Mouse (Mus musculus): ENCODE measurements at regions not wholly inside any gene's neighbourhood (a gene's known extent, or its start where the extent isn't known, plus 50 kb on each side); places are given as distances from the start of the nearest gene placed in this dataset.

DNA sequence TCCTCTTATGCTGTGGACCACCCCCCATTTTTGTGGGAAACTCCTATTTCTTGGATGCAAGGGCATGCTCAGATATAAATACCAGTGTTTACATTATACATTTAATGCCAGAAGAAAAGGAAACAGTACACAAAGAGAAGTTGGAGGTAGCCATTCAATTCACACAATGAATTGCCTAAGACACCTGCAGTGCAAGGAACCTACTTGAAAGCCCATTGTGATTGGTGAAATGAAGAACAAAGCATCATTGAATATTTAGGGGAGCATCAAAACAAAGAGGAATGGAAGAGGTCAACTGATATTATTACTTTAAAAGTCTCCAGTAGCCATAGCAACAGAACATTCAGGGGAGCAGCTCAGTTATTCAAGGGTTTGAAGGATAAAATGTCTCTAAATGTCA, 193.7 kb upstream of the Kcnj16 start:
- no peaks in the 10 kb centered on the region for H3K4me1 ChIP-seq (ENCODE audit: control insufficient read depth, insufficient read depth, low read length)
- no peak overlapping the region for H3K4me2 ChIP-seq (replicated peaks; ENCODE audit: low read depth, low read length)
- ATAC-seq (ENCODE audit: low FRiP score, low TSS enrichment), result no peak
- H3K36me3 ChIP-seq (ENCODE audit: control insufficient read depth, insufficient read depth, low read length), result no peaks in the 10 kb centered on the region
- no peaks in the 10 kb centered on the region for H3K9me3 ChIP-seq (ENCODE audit: control insufficient read depth, low read length)
- no peak overlapping the region for H3K27ac ChIP-seq (ENCODE audit: low read depth, low read length)
- H3K9ac ChIP-seq (ENCODE audit: low read depth, low read length), result no peak overlapping the region
- H3K27me3 ChIP-seq (ENCODE audit: control insufficient read depth, insufficient read depth, low read length), result no peaks in the 10 kb centered on the region
- no peak overlapping the region for H3K4me3 ChIP-seq (ENCODE audit: low read length)

DNA sequence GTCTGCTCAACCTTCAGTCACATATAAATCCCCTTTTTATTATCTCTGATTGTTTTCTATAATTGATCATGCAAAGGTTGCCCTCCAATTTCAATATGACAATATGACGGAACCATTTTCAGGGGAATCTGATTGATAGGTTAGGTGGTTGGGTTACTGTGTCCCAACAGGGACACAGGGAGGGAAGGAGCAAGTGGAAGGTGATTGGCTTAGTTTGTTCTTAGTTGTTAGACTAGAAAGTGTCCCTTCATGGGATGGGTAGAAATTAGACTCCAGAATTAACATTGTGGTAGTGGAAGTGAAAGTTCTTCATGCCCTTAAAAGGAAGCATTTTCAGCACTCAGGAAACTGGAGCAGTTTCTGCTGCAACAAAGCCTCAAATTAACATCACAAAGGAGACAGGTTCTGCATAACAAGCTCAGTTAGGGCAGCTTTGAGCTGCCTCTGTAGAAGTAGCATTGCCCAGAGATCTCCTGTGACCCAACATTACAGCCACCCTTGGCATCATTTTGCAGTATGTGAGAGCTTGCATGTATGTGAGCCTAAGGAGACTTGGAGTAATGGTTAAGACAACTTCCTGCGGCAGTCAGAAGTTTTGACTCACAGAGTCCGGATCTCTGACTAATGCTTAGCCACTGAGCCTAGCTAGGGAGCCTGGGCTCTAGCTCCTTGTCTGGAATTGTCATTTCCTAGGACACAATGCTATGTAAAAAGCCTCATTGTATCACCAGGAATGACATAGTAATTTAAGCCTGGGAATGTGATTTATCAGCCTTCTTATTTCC, 186.1 kb upstream of the Kcnj16 start:
- Histone ChIP-seq H3K4me2 (replicated peaks; ENCODE audit: low read depth, low read length) (no peak overlapping the region), H3K9ac (ENCODE audit: low read depth, low read length) (no peak overlapping the region), H3K27me3 (ENCODE audit: control insufficient read depth, insufficient read depth, low read length) (no peaks in the 10 kb centered on the region), H3K27ac (ENCODE audit: low read depth, low read length) (no peak overlapping the region), H3K36me3 (ENCODE audit: control insufficient read depth, insufficient read depth, low read length) (no peaks in the 10 kb centered on the region), H3K9me3 (ENCODE audit: control insufficient read depth, low read length) (peaks cover 3% of the 10 kb centered on the region; the same call in 1 of the 2 replicates), H3K4me3 (ENCODE audit: low read length) (no peak overlapping the region), H3K4me1 (ENCODE audit: control insufficient read depth, insufficient read depth, low read length) (no peaks in the 10 kb centered on the region)
- ATAC-seq (ENCODE audit: low FRiP score, low TSS enrichment), result no peak
- 65% methylated on average over 3 of the region's 3 CpGs for WGBS

DNA sequence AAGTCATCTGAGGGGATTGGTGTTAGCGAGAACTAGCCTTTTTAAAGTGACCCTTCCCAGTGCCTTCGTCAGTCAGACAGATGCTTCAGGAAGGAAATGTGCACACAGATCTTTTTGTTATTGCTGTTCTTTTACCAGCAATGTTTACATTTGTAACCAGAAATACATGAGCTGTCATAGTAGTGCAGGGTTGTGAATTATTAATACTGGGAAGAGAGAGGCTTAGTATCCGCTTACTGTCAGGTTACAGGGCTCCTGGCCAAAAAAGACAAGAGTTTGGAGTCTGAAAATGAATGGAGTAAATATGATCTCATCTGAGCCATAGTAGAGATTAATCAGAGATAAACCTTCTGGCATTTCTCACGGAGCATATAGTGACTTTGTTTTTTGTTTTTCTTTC, 178.3 kb upstream of the Kcnj16 start:
- H3K4me1 ChIP-seq (ENCODE audit: control insufficient read depth, insufficient read depth, low read length), result no peaks in the 10 kb centered on the region
- no peaks in the 10 kb centered on the region for H3K36me3 ChIP-seq (ENCODE audit: control insufficient read depth, insufficient read depth, low read length)
- no peak for ATAC-seq (ENCODE audit: low FRiP score, low TSS enrichment)
- H3K27me3 ChIP-seq (ENCODE audit: control insufficient read depth, insufficient read depth, low read length), result no peaks in the 10 kb centered on the region
- H3K9ac ChIP-seq (ENCODE audit: low read depth, low read length), result no peak overlapping the region
- H3K9me3 ChIP-seq (ENCODE audit: control insufficient read depth, low read length), result peaks cover 3% of the 10 kb centered on the region; the same call in 1 of the 2 replicates
- 56% methylated on average over 4 of the region's 4 CpGs for WGBS
- H3K4me3 ChIP-seq (ENCODE audit: low read length), result no peak overlapping the region
- H3K4me2 ChIP-seq (replicated peaks; ENCODE audit: low read depth, low read length), result no peak overlapping the region
- H3K27ac ChIP-seq (ENCODE audit: low read depth, low read length), result no peak overlapping the region

DNA sequence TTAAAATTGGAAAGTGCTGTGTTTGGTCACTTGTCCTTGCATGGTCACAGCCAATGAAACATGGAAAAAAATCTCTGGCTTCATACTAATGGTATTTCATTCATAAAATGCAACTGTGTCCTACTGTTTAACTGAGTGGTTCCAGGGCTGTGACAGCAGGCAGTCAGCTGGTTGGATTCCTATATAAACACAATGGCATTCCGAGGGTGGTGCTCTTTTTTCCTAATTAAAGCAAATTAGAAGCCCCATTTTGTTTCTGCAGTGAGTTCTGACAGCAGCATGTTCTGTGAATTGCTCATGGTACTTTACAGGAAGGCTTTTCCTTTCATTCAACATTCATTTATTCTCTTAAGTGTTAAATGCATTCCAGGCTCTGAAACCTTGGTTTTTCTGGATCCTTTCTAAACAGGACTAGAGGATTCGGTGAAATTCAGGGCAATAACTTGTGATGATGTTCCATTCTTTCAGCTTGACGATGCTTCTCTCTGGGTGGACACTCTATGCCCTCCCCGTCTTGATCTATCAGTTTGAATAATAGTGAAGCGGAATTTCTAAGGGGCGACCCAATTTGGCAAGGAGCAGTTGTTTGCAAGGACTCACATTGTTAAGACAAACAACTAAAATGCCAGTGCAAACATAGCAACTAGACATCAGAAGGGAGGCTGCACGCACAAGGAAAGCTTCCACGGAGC, 167.8 kb upstream of the Kcnj16 start:
- H3K9ac ChIP-seq (ENCODE audit: low read depth, low read length), result no peak overlapping the region
- no peak overlapping the region for H3K4me3 ChIP-seq (ENCODE audit: low read length)
- no peaks in the 10 kb centered on the region for H3K36me3 ChIP-seq (ENCODE audit: control insufficient read depth, insufficient read depth, low read length)
- H3K27ac ChIP-seq (ENCODE audit: low read depth, low read length), result no peak overlapping the region
- no peaks in the 10 kb centered on the region for H3K27me3 ChIP-seq (ENCODE audit: control insufficient read depth, insufficient read depth, low read length)
- 75% methylated on average over 8 of the region's 8 CpGs for WGBS
- no peak for ATAC-seq (ENCODE audit: low FRiP score, low TSS enrichment)
- H3K9me3 ChIP-seq (ENCODE audit: control insufficient read depth, low read length), result no peaks in the 10 kb centered on the region
- H3K4me2 ChIP-seq (replicated peaks; ENCODE audit: low read depth, low read length), result no peak overlapping the region
- no peaks in the 10 kb centered on the region for H3K4me1 ChIP-seq (ENCODE audit: control insufficient read depth, insufficient read depth, low read length)

DNA sequence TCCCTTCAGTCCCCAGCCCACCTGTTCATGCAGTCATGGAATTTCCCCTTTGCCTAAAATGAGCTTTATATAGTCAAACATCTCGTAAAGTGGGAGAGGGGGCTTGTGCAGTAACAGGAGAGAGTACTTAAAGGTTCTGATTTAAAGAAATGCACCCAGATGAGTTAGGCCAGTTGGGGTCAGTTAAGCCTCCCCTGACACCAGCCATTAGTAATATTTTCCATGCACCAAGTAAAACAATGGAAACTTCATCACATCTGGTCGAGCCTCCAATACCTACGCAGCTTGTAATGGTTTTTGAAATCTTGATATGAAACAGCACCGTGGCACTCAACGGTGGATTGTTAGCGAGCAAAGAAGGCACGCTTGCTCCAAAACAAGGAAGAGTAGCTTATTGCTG, 165.8 kb upstream of the Kcnj16 start:
- H3K27me3 ChIP-seq (ENCODE audit: control insufficient read depth, insufficient read depth, low read length), result no peaks in the 10 kb centered on the region
- H3K4me2 ChIP-seq (replicated peaks; ENCODE audit: low read depth, low read length), result no peak overlapping the region
- H3K36me3 ChIP-seq (ENCODE audit: control insufficient read depth, insufficient read depth, low read length), result no peaks in the 10 kb centered on the region
- ATAC-seq (ENCODE audit: low FRiP score, low TSS enrichment), result no peak
- no peaks in the 10 kb centered on the region for H3K4me1 ChIP-seq (ENCODE audit: control insufficient read depth, insufficient read depth, low read length)
- H3K9me3 ChIP-seq (ENCODE audit: control insufficient read depth, low read length), result no peaks in the 10 kb centered on the region
- no peak overlapping the region for H3K4me3 ChIP-seq (ENCODE audit: low read length)
- no peak overlapping the region for H3K9ac ChIP-seq (ENCODE audit: low read depth, low read length)
- H3K27ac ChIP-seq (ENCODE audit: low read depth, low read length), result no peak overlapping the region
- WGBS, result 86% methylated on average over 7 of the region's 7 CpGs

DNA sequence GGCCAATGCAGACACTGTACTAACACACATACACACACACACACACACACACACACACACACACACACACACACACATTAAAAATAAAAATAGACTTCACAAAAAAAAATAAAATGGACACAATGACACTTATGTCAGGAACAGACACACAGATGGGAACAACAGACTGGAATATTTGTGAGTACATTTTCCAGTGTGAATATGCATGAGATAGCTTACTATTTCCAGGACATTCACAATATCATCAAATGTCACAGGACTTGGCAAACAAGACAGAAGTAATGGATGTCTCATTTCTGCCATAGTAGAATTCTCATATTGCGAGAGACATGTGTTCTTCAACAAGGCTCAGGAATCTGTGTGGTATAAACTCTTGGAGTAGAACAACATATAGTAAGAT, 163.8 kb upstream of the Kcnj16 start:
- no peaks in the 10 kb centered on the region for H3K36me3 ChIP-seq (ENCODE audit: control insufficient read depth, insufficient read depth, low read length)
- no peaks in the 10 kb centered on the region for H3K4me1 ChIP-seq (ENCODE audit: control insufficient read depth, insufficient read depth, low read length)
- H3K4me2 ChIP-seq (replicated peaks; ENCODE audit: low read depth, low read length), result no peak overlapping the region
- 93% methylated on average over 1 of the region's 1 CpGs for WGBS
- H3K27me3 ChIP-seq (ENCODE audit: control insufficient read depth, insufficient read depth, low read length), result no peaks in the 10 kb centered on the region
- no peak overlapping the region for H3K4me3 ChIP-seq (ENCODE audit: low read length)
- ATAC-seq (ENCODE audit: low FRiP score, low TSS enrichment), result no peak
- H3K9ac ChIP-seq (ENCODE audit: low read depth, low read length), result no peak overlapping the region
- H3K27ac ChIP-seq (ENCODE audit: low read depth, low read length), result no peak overlapping the region
- H3K9me3 ChIP-seq (ENCODE audit: control insufficient read depth, low read length), result no peaks in the 10 kb centered on the region

DNA sequence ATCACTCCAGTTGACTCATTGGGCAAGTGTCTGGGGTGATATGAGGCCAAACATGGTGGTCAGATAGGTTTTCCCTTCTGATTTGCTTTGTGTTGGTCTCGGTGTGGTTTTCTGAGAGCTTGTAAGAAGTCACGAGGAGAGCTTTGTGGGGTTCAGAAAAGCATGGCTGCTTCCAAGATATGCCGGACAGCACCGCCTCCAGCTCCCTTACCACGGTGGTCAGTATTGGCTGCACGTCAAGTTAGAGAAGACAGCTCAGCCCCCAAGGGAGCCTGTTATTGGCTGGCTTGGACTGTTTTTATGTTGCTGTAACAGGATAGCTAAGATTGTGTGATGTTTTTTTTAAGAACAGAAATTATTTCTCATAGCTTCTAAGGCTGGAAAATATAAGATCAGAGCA, 154.7 kb upstream of the Kcnj16 start:
- H3K9me3 ChIP-seq (ENCODE audit: control insufficient read depth, low read length), result no peaks in the 10 kb centered on the region
- no peak overlapping the region for H3K4me3 ChIP-seq (ENCODE audit: low read length)
- 67% methylated on average over 6 of the region's 6 CpGs for WGBS
- H3K27me3 ChIP-seq (ENCODE audit: control insufficient read depth, insufficient read depth, low read length), result no peaks in the 10 kb centered on the region
- no peaks in the 10 kb centered on the region for H3K36me3 ChIP-seq (ENCODE audit: control insufficient read depth, insufficient read depth, low read length)
- H3K9ac ChIP-seq (ENCODE audit: low read depth, low read length), result no peak overlapping the region
- H3K27ac ChIP-seq (ENCODE audit: low read depth, low read length), result no peak overlapping the region
- H3K4me2 ChIP-seq (replicated peaks; ENCODE audit: low read depth, low read length), result no peak overlapping the region
- ATAC-seq (ENCODE audit: low FRiP score, low TSS enrichment), result no peak
- no peaks in the 10 kb centered on the region for H3K4me1 ChIP-seq (ENCODE audit: control insufficient read depth, insufficient read depth, low read length)

DNA sequence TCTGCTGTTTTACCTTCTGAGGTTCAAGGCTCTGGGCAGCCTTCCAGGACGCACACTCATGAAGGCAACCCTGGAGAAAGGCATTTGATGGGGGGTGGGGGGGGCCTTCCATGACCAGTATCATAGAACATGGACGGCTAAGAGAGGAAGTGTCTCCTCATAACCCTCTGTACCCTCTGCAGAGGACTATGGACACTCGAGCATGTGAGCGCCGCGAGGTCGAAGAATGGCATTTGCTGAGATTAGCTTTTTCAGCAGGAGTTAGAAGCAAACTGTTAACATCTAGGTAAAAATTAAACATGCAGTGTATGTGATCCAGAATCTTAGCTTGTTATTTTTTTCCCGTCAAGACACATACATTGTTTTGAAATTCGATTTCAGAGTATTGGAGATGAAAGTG, 153.1 kb upstream of the Kcnj16 start:
- no peak for ATAC-seq (ENCODE audit: low FRiP score, low TSS enrichment)
- WGBS, result 87% methylated on average over 9 of the region's 9 CpGs
- H3K4me3 ChIP-seq (ENCODE audit: low read length), result no peak overlapping the region
- H3K27me3 ChIP-seq (ENCODE audit: control insufficient read depth, insufficient read depth, low read length), result no peaks in the 10 kb centered on the region
- no peak overlapping the region for H3K9ac ChIP-seq (ENCODE audit: low read depth, low read length)
- no peaks in the 10 kb centered on the region for H3K9me3 ChIP-seq (ENCODE audit: control insufficient read depth, low read length)
- H3K4me1 ChIP-seq (ENCODE audit: control insufficient read depth, insufficient read depth, low read length), result no peaks in the 10 kb centered on the region
- no peak overlapping the region for H3K4me2 ChIP-seq (replicated peaks; ENCODE audit: low read depth, low read length)
- no peak overlapping the region for H3K27ac ChIP-seq (ENCODE audit: low read depth, low read length)
- no peaks in the 10 kb centered on the region for H3K36me3 ChIP-seq (ENCODE audit: control insufficient read depth, insufficient read depth, low read length)

DNA sequence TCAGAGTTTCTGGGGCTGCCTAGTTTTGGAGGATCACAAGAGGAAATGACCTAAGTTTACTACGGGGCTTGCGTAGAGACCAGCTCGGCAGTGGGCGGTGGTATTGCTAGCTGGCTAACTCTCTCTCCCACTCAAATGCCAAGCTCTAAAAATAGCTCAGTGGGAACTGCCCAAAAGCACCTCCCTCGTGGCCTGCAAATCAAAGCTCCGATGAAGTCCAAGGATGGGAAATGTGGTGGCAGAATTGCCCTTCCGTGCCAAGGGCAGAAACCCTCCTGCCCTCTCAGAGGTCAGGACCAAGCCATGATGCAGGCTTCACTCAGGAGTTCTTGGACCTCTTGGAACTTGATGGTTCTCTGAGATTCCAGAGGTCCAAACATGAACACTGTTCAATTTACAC, 152.6 kb upstream of the Kcnj16 start:
- H3K36me3 ChIP-seq (ENCODE audit: control insufficient read depth, insufficient read depth, low read length), result no peaks in the 10 kb centered on the region
- no peak overlapping the region for H3K4me2 ChIP-seq (replicated peaks; ENCODE audit: low read depth, low read length)
- H3K27me3 ChIP-seq (ENCODE audit: control insufficient read depth, insufficient read depth, low read length), result no peaks in the 10 kb centered on the region
- H3K9me3 ChIP-seq (ENCODE audit: control insufficient read depth, low read length), result no peaks in the 10 kb centered on the region
- no peak for ATAC-seq (ENCODE audit: low FRiP score, low TSS enrichment)
- H3K9ac ChIP-seq (ENCODE audit: low read depth, low read length), result no peak overlapping the region
- 75% methylated on average over 7 of the region's 7 CpGs for WGBS
- no peak overlapping the region for H3K4me3 ChIP-seq (ENCODE audit: low read length)
- no peaks in the 10 kb centered on the region for H3K4me1 ChIP-seq (ENCODE audit: control insufficient read depth, insufficient read depth, low read length)
- no peak overlapping the region for H3K27ac ChIP-seq (ENCODE audit: low read depth, low read length)
